Mouse (Mus musculus): ENCODE data around the gene Zcchc2. TPM values are rescaled to one million over a fixed set of nuclear protein-coding genes. Genes with fewer than 3 reads are reported as not detected.

Gene Zcchc2
- polyA plus RNA-seq, 1 experiment, result 21.1 TPM

GRCm38 (mm10) chr1:106067306-106067705 is 77.1 kb downstream of the Zcchc2 start:
- no peak overlapping the region for H3K9ac ChIP-seq (ENCODE audit: low read depth, poor library complexity, severe bottlenecking)
- no peaks in the 10 kb centered on the region for H3K9me3 ChIP-seq (replicated peaks; ENCODE audit: control insufficient read depth, insufficient read depth, low read length, poor library complexity, severe bottlenecking)
- H3K36me3 ChIP-seq (ENCODE audit: control insufficient read depth, insufficient read depth, low read length, poor library complexity, severe bottlenecking), result no peaks in the 10 kb centered on the region
- H3K27ac ChIP-seq (ENCODE audit: insufficient read depth, low read length), result no peak overlapping the region
- no peaks in the 10 kb centered on the region for H3K4me1 ChIP-seq (ENCODE audit: control insufficient read depth, insufficient read depth, low read length)
- no peak overlapping the region for H3K4me3 ChIP-seq (ENCODE audit: low read depth, low read length)
- no peaks in the 10 kb centered on the region for H3K27me3 ChIP-seq (ENCODE audit: control insufficient read depth, insufficient read depth, low read length, poor library complexity, severe bottlenecking)
- TF ChIP-seq POLR2A (IDR thresholded peaks at IDR 0.05; ENCODE audit: insufficient read depth, low read length) (no peak), EP300 (IDR thresholded peaks at IDR 0.05; ENCODE audit: insufficient read depth, low read depth, low read length) (no peak), CTCF (IDR thresholded peaks at IDR 0.05; ENCODE audit: low read depth, low read length) (no peak)

DNA sequence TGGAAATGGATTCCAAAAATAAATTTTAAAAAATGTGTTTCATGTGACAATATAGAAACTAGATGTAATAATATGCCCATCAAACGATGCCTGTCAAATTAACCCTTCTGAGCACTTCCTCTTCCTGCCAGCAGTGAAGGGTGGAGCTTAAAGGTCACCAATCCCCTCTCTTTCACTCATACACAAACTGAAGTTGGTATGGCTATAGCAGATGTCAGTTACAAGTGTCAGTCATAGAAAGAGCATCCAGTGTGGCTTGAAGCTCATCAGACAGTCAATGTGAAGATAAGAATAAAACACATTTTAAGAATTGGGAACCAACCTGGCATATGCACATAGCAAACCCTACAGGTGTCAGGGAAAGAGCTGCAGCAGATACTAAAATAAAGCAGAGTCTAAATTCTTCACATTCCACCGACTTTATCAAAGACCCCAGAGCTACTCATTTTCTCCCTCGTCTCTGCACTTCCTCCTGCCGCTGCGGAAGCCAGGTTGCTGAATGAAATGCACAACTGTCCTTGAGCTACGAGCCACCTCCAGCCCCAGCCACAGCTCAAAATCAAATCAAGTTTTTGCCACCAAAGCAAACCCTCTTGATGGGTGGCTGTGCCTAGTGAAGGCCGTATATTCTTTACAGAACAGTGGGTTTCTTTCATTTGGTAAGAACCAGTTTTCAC is 79.8 kb downstream of the Zcchc2 start:
- H3K9ac ChIP-seq (ENCODE audit: low read depth, poor library complexity, severe bottlenecking), result no peak overlapping the region
- H3K4me3 ChIP-seq (ENCODE audit: low read depth, low read length), result no peak overlapping the region
- no peaks in the 10 kb centered on the region for H3K9me3 ChIP-seq (replicated peaks; ENCODE audit: control insufficient read depth, insufficient read depth, low read length, poor library complexity, severe bottlenecking)
- H3K36me3 ChIP-seq (ENCODE audit: control insufficient read depth, insufficient read depth, low read length, poor library complexity, severe bottlenecking), result no peaks in the 10 kb centered on the region
- TF ChIP-seq CTCF (IDR thresholded peaks at IDR 0.05; ENCODE audit: low read depth, low read length) (no peak), POLR2A (IDR thresholded peaks at IDR 0.05; ENCODE audit: insufficient read depth, low read length) (no peak), EP300 (IDR thresholded peaks at IDR 0.05; ENCODE audit: insufficient read depth, low read depth, low read length) (no peak)
- no peak overlapping the region for H3K27ac ChIP-seq (ENCODE audit: insufficient read depth, low read length)
- H3K4me1 ChIP-seq (ENCODE audit: control insufficient read depth, insufficient read depth, low read length), result no peaks in the 10 kb centered on the region
- H3K27me3 ChIP-seq (ENCODE audit: control insufficient read depth, insufficient read depth, low read length, poor library complexity, severe bottlenecking), result no peaks in the 10 kb centered on the region

DNA sequence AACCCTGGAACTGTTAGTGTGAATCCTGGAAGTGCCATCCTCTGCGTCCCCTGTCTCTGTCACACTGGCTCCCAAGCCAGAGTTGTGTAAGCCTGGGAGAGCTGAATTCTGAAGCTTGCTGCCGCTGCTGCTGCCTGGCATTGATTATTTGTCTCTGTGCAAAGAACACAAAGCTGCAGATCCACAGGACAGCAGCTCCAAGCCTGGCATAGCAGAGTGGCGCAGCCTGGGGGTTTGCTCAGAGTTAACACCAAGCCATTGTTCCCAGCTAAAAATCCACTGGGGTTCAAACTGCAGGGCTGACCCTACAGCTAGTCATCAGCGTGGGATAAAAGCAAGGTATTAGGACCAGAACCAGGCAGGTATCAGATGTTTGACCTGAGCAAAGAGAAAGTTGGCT is 80.6 kb downstream of the Zcchc2 start:
- TF ChIP-seq POLR2A (IDR thresholded peaks at IDR 0.05; ENCODE audit: insufficient read depth, low read length) (no peak), EP300 (IDR thresholded peaks at IDR 0.05; ENCODE audit: insufficient read depth, low read depth, low read length) (no peak), CTCF (IDR thresholded peaks at IDR 0.05; ENCODE audit: low read depth, low read length) (no peak)

GRCm38 (mm10) chr1:106071237-106072070 is 81.2 kb downstream of the Zcchc2 start:
- Histone ChIP-seq H3K4me1 (ENCODE audit: control insufficient read depth, insufficient read depth, low read length) (no peaks in the 10 kb centered on the region), H3K9ac (ENCODE audit: low read depth, poor library complexity, severe bottlenecking) (no peak overlapping the region), H3K27me3 (ENCODE audit: control insufficient read depth, insufficient read depth, low read length, poor library complexity, severe bottlenecking) (no peaks in the 10 kb centered on the region), H3K27ac (ENCODE audit: insufficient read depth, low read length) (no peak overlapping the region), H3K9me3 (replicated peaks; ENCODE audit: control insufficient read depth, insufficient read depth, low read length, poor library complexity, severe bottlenecking) (no peaks in the 10 kb centered on the region), H3K4me3 (ENCODE audit: low read depth, low read length) (no peak overlapping the region), H3K36me3 (ENCODE audit: control insufficient read depth, insufficient read depth, low read length, poor library complexity, severe bottlenecking) (no peaks in the 10 kb centered on the region)
- no peak for TF ChIP-seq POLR2A (IDR thresholded peaks at IDR 0.05; ENCODE audit: insufficient read depth, low read length)
- TF ChIP-seq EP300 (IDR thresholded peaks at IDR 0.05; ENCODE audit: insufficient read depth, low read depth, low read length), result no peak
- peak; percentile 14 for TF ChIP-seq CTCF (IDR thresholded peaks at IDR 0.05; ENCODE audit: low read depth, low read length)

More for the DNA sequence above, 80.6 kb downstream of the Zcchc2 start:
- Histone ChIP-seq H3K36me3 (ENCODE audit: control insufficient read depth, insufficient read depth, low read length, poor library complexity, severe bottlenecking) (no peaks in the 10 kb centered on the region), H3K27ac (ENCODE audit: insufficient read depth, low read length) (no peak overlapping the region), H3K9ac (ENCODE audit: low read depth, poor library complexity, severe bottlenecking) (no peak overlapping the region), H3K4me3 (ENCODE audit: low read depth, low read length) (no peak overlapping the region), H3K27me3 (ENCODE audit: control insufficient read depth, insufficient read depth, low read length, poor library complexity, severe bottlenecking) (no peaks in the 10 kb centered on the region), H3K4me1 (ENCODE audit: control insufficient read depth, insufficient read depth, low read length) (no peaks in the 10 kb centered on the region), H3K9me3 (replicated peaks; ENCODE audit: control insufficient read depth, insufficient read depth, low read length, poor library complexity, severe bottlenecking) (no peaks in the 10 kb centered on the region)

- H3K27me3 ChIP-seq (ENCODE audit: control insufficient read depth, insufficient read depth, low read length, poor library complexity, severe bottlenecking), result no peaks in the 10 kb centered on the region
- H3K36me3 ChIP-seq (ENCODE audit: control insufficient read depth, insufficient read depth, low read length, poor library complexity, severe bottlenecking), result no peaks in the 10 kb centered on the region
- H3K9me3 ChIP-seq (replicated peaks; ENCODE audit: control insufficient read depth, insufficient read depth, low read length, poor library complexity, severe bottlenecking), result no peaks in the 10 kb centered on the region
- H3K9ac ChIP-seq (ENCODE audit: low read depth, poor library complexity, severe bottlenecking), result no peak overlapping the region
- no peaks in the 10 kb centered on the region for H3K4me1 ChIP-seq (ENCODE audit: control insufficient read depth, insufficient read depth, low read length)
- no peak overlapping the region for H3K4me3 ChIP-seq (ENCODE audit: low read depth, low read length)
- no peak overlapping the region for H3K27ac ChIP-seq (ENCODE audit: insufficient read depth, low read length)
- TF ChIP-seq POLR2A (IDR thresholded peaks at IDR 0.05; ENCODE audit: insufficient read depth, low read length), result no peak
- 0 out of 2 replicates have a peak, but pooled peaks have one; percentile 13 for TF ChIP-seq EP300 (IDR thresholded peaks at IDR 0.05; ENCODE audit: insufficient read depth, low read depth, low read length)
Observed at GRCm38 (mm10) chr1:106072071-106072440, 81.8 kb downstream of the Zcchc2 start.

DNA sequence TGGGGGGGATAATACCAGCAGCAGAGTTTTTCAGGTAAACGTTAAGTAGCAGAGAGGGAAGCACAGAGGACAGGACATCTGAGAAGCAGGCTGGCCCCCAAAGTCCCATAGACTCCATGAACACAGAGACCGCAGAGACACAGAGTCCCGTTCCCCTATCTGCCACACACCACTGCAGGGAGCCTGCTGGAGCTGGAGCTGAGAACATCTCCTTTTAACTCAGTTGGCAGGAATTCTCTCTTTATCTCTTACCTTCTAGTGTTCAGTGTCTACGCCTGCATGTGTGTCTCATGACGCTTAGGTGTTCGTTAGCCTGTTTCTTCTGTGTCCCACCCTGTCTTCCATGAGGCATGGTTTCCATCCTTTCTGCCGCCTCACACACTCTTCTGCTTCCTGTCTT is 83.0 kb downstream of the Zcchc2 start:
- no peaks in the 10 kb centered on the region for H3K4me1 ChIP-seq (ENCODE audit: control insufficient read depth, insufficient read depth, low read length)
- TF ChIP-seq CTCF (IDR thresholded peaks at IDR 0.05; ENCODE audit: low read depth, low read length) (no peak), EP300 (IDR thresholded peaks at IDR 0.05; ENCODE audit: insufficient read depth, low read depth, low read length) (no peak), POLR2A (IDR thresholded peaks at IDR 0.05; ENCODE audit: insufficient read depth, low read length) (no peak)
- H3K9ac ChIP-seq (ENCODE audit: low read depth, poor library complexity, severe bottlenecking), result no peak overlapping the region
- no peaks in the 10 kb centered on the region for H3K9me3 ChIP-seq (replicated peaks; ENCODE audit: control insufficient read depth, insufficient read depth, low read length, poor library complexity, severe bottlenecking)
- no peaks in the 10 kb centered on the region for H3K36me3 ChIP-seq (ENCODE audit: control insufficient read depth, insufficient read depth, low read length, poor library complexity, severe bottlenecking)
- no peaks in the 10 kb centered on the region for H3K27me3 ChIP-seq (ENCODE audit: control insufficient read depth, insufficient read depth, low read length, poor library complexity, severe bottlenecking)
- no peak overlapping the region for H3K4me3 ChIP-seq (ENCODE audit: low read depth, low read length)
- no peak overlapping the region for H3K27ac ChIP-seq (ENCODE audit: insufficient read depth, low read length)
